Mouse (Mus musculus): ENCODE measurements at regions not wholly inside any gene's neighbourhood (a gene's known extent, or its start where the extent isn't known, plus 50 kb on each side); places are given as distances from the start of the nearest gene placed in this dataset.

- no peak for DNase-seq
Measured at GRCm38 (mm10) chr3:36743399-36743798, 53.4 kb upstream of the Trpc3 start.

GRCm38 (mm10) chr3:36754358-36754950, 64.5 kb upstream of the Trpc3 start:
- DNase-seq = peak; percentile 10

- no peak for DNase-seq
Measured at GRCm38 (mm10) chr3:36762065-36762653, 72.2 kb upstream of the Trpc3 start.

GRCm38 (mm10) chr3:36762847-36763246, 72.9 kb upstream of the Trpc3 start:
- no peak for DNase-seq

- DNase-seq = no peak
Measured at GRCm38 (mm10) chr3:36764741-36765140, 74.8 kb upstream of the Trpc3 start.

GRCm38 (mm10) chr3:36770096-36770495, 80.1 kb upstream of the Trpc3 start:
- no peak for DNase-seq

- no peak for DNase-seq
Measured at GRCm38 (mm10) chr3:36771011-36771410, 81.0 kb upstream of the Trpc3 start.

GRCm38 (mm10) chr3:36774023-36774422, 84.1 kb upstream of the Trpc3 start:
- DNase-seq = no peak

- no peak for DNase-seq
Measured at GRCm38 (mm10) chr3:36778448-36778847, 84.5 kb upstream of the 4932438A13Rik start.

GRCm38 (mm10) chr3:36786581-36786980, 76.3 kb upstream of the 4932438A13Rik start:
- no peak for DNase-seq

- DNase-seq = no peak
Measured at GRCm38 (mm10) chr3:36790245-36790644, 72.7 kb upstream of the 4932438A13Rik start.

- DNase-seq = no peak
Measured at GRCm38 (mm10) chr3:36797025-36797424, 65.9 kb upstream of the 4932438A13Rik start.

GRCm38 (mm10) chr3:36798160-36798823, 64.6 kb upstream of the 4932438A13Rik start:
- DNase-seq = no peak

GRCm38 (mm10) chr3:36810528-36810927, 52.4 kb upstream of the 4932438A13Rik start:
- no peak for DNase-seq

All from heart, postnatal 4 days (tissue).